Mouse (Mus musculus) layer of hippocampus, postnatal 14 days (tissue): ENCODE results near the gene Hdac8. TPM values are rescaled to one million over a fixed set of nuclear protein-coding genes. Genes with fewer than 3 reads are reported as not detected.

Experiments used
- DNase-seq, 2 experiments: peaks; one replicate each; pipeline ENCODE4 v3.0.0; 2021 to 2022; ENCODE audit warnings: low spot score in 2 of 2, mixed read lengths in 1 of 2
- long read RNA-seq, 2 experiments: library from polyadenylated mRNA; stranded (forward); transcript quantifications; one replicate each; pipeline ENCODE4 v2.0.0; 2021
- total RNA-seq, 2 experiments: library from RNA; stranded (reverse); gene quantifications; 2 replicates each; pipeline ENCODE4 v1.2.3; 2021

The Hdac8 gene
- 10 to 100 TPM; 16.4 to 17.0 TPM for total RNA-seq
- long read RNA-seq, experiment 1, partial matches to known transcripts: 2 of 8 reads
- long read RNA-seq, experiment 1, other reads (novel, unspliced or antisense): 2 of 8 reads
- long read RNA-seq, experiment 2, transcript Hdac8-201 (11 exons, 1,936 nt): major isoform, 6 of 12 reads
- long read RNA-seq, experiment 2, partial matches to known transcripts: 4 of 12 reads
- long read RNA-seq, experiment 2, other reads (novel, unspliced or antisense): 2 of 12 reads

GRCm38 (mm10) chrX:102504644-102505481 is at the start of gene Hdac8:
Gene Hdac8, minus strand, starts transcription at chrX:102505359.
- peak; percentile 55 to 57 for DNase-seq

GRCm38 (mm10) chrX:102509205-102509604 is 4.0 kb upstream of the Hdac8 start:
- no peak for DNase-seq

DNA sequence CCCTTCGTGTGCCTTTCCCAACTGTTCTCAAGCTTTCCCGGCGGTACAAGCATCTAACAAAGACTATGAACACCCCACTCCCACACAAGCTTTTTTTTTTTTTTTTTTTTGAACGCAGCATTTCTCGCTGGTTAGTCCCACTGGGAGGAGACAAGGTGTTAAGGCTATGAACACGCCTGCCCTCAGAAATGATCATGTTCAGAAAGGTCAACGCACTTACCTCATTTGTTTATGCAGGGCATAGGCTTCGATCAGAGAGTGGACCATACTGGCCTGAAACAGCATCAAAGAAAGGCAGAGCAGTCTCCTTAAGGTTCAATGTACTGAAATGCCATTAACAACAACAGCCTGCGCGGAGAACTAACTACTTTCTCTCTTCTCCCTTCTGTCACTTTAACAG is 980 bp downstream of the Hdac8 start:
- no peak for DNase-seq

GRCm38 (mm10) chrX:102493992-102494730 is 11.0 kb downstream of the Hdac8 start:
- peak in 1 of 2 experiments; percentile 24 for DNase-seq

DNA sequence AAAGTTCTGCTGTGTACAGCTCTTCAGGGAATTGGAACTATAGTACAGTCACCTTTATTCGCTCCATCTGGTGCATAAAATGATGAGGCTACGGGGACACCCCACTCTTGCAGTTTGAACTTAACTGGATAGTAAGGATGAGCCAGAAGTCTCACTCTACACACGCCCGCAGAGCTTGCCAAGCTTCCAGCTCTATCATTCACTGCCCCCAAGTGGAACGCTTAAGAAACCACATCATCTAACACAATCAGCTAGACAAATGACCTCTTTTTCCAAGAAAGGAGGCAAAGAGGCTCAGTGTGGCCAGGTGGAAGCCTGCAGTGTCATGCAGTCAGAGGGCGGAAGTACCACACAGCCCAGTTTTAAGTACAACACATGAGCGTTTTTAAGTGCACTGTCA is 19.6 kb downstream of the Hdac8 start:
- no peak for DNase-seq

DNA sequence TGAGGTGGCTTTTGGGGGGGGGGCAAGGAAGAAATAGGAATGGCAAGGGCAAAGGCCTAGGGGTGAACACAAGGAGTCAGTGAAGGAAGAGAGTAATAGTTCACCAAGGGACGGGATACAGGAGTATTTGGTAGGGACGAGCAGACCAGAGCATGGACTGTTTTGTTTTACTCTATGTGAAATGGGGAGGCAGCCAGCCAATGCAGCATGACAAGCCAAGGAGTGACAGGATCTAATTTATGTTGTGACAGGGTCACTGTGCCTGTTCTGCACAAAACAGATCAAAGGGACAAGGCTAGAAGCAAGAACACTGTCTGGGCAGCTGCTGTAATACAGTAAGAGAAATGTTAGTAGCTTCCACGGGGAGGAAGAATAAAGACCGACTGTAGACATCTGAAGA is 25.5 kb downstream of the Hdac8 start:
- no peak for DNase-seq

- DNase-seq: peak in 1 of 2 experiments; percentile 54
Observed at GRCm38 (mm10) chrX:102478965-102479364, 26.2 kb downstream of the Hdac8 start.

DNA sequence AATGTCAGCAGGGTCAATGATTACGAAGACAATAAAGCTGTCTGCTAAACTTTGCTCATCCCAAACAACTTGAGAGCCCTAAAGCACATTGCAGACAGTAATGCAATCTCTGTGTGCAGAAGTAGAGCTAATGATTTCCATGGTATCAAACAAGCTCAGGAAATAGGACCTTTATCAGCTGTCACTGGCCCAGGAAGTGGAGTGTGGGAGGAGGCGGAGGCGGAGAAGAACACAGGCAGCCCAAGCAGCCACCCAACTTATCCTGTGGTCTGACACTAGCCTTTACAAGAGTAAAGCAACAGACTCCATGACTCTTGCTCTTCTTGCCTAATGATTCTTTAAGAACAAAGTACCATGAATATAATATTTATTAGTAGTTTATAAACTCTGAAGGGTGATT is 26.7 kb downstream of the Hdac8 start:
- DNase-seq: no peak

DNA sequence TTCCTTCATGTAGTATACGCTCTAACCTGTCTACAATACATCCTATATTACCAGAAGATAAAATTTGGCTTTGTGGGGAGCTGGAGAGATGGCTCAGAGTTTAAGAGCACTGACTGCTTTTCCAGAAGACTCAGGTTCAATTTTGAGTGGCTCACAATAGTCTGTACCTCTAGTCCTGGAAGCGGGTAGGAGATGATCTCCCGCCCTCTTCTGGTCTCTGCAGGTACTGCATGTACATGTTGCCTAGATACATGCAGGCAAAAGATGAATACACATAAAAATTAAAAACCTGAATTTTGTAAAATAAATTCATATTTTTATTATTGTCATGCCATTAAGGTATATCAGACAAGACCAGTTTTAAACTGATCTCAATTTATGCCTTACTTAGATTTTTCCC is 28.4 kb downstream of the Hdac8 start:
- DNase-seq: peak; percentile 68 to 80

GRCm38 (mm10) chrX:102475555-102475954 is 29.6 kb downstream of the Hdac8 start:
- DNase-seq: peak in 1 of 2 experiments; percentile 47

GRCm38 (mm10) chrX:102418343-102419127 is 86.6 kb downstream of the Hdac8 start:
- DNase-seq: no peak

DNA sequence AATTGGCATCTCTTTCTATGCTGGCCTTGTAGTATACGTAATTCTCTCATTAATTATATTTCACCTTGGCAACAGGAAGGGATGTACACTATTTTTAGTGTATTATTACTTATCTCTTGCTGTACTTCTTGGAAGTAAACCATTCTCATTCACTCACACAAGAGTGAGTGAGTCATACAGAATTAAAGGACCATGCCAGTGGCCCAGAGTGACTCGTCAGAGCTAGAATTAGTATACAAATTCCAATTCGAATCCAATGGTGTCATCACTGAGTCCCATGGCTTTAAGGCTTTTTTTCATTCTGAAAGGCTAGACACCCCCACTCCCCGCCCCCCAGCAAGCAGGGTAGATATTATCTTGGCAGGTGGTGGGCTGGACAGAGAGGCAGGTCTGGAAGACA is 88.2 kb downstream of the Hdac8 start:
- no peak for DNase-seq

- peak in 1 of 2 experiments; percentile 2 for DNase-seq
Observed at GRCm38 (mm10) chrX:102416386-102416785, 88.8 kb downstream of the Hdac8 start.

GRCm38 (mm10) chrX:102384765-102385164 is 120.4 kb downstream of the Hdac8 start:
- DNase-seq: no peak

- DNase-seq: no peak
Observed at GRCm38 (mm10) chrX:102383151-102383550, 122.0 kb downstream of the Hdac8 start.

GRCm38 (mm10) chrX:102366510-102366909 is 138.6 kb downstream of the Hdac8 start:
- DNase-seq: peak in 1 of 2 experiments; percentile 6

- no peak for DNase-seq
Observed at GRCm38 (mm10) chrX:102362244-102362643, 142.9 kb downstream of the Hdac8 start.

DNA sequence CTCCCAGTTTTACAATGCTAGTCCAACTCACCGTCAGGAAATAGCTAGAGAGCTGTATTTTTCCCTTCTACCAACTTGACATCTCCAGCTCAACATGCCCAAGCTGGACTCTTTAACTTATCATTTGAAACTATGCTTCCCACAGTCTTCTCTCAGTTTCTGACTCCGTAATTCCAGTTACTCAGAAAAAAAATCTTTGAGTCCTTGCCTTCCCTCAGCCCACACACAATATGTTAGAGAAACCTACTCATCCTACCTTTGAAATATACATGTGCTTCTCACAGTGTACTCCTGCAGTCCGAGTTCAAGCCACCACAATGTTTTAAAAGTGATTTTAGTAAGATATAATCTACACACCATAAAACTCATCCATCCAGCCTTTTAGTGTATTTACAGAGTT is 151.7 kb downstream of the Hdac8 start:
- DNase-seq: no peak

GRCm38 (mm10) chrX:102349843-102350731 is 155.1 kb downstream of the Hdac8 start:
- DNase-seq: peak in 1 of 2 experiments; percentile 6
